Mouse (Mus musculus) ES-Bruce4 (cell line): ENCODE measurements at regions not wholly inside any gene's neighbourhood (a gene's known extent, or its start where the extent isn't known, plus 50 kb on each side); places are given as distances from the start of the nearest gene placed in this dataset.

Source experiments
- H3K27ac ChIP-seq: 2 replicates; pipeline ENCODE4 v1.5.1; 2012; ENCODE audit warnings: low read length, inconsistent platforms; ENCODE audit not compliant: insufficient read depth
- H3K27me3 ChIP-seq: 2 replicates; pipeline ENCODE4 v1.6.1; 2012; ENCODE audit warnings: mild to moderate bottlenecking, low read length, inconsistent platforms; ENCODE audit not compliant: control insufficient read depth, poor library complexity, insufficient read depth, severe bottlenecking
- H3K36me3 ChIP-seq: 2 replicates; pipeline ENCODE4 v1.6.1; 2012; ENCODE audit warnings: inconsistent platforms, mild to moderate bottlenecking, low read length, moderate library complexity; ENCODE audit not compliant: control insufficient read depth, poor library complexity, insufficient read depth, severe bottlenecking
- H3K4me1 ChIP-seq: one replicate; pipeline ENCODE4 v1.8.1; 2011; ENCODE audit warnings: low read length; ENCODE audit not compliant: control insufficient read depth, insufficient read depth
- H3K4me3 ChIP-seq: 2 replicates; pipeline ENCODE4 v1.5.1; 2011; ENCODE audit warnings: low read depth, mild to moderate bottlenecking, low read length
- H3K9ac ChIP-seq: 2 replicates; pipeline ENCODE4 v1.6.1; 2012; ENCODE audit warnings: low read depth, mild to moderate bottlenecking, inconsistent platforms; ENCODE audit not compliant: poor library complexity, severe bottlenecking
- H3K9me3 ChIP-seq: replicated peaks from 2 replicates; pipeline ENCODE4 v1.6.1; 2012; ENCODE audit warnings: mild to moderate bottlenecking, low read length, inconsistent platforms; ENCODE audit not compliant: control insufficient read depth, poor library complexity, insufficient read depth, severe bottlenecking
- CTCF ChIP-seq: IDR thresholded peaks from one replicate; pipeline ENCODE4 v1.8.1; 2011; ENCODE audit warnings: low read depth, low read length
- EP300 ChIP-seq: IDR thresholded peaks from 2 replicates; pipeline ENCODE4 v1.6.1; 2011; ENCODE audit warnings: low read depth, low read length; ENCODE audit not compliant: insufficient read depth
- POLR2A ChIP-seq: IDR thresholded peaks from one replicate; pipeline ENCODE4 v1.8.1; 2011; ENCODE audit warnings: low read length; ENCODE audit not compliant: insufficient read depth

GRCm38 (mm10) chr7:136137341-136137740, 421.2 kb upstream of the Mki67 start:
- Histone ChIP-seq H3K27me3 (no peaks in the 10 kb centered on the region; the same call in 1 of the 2 replicates), H3K4me1 (no peaks in the 10 kb centered on the region), H3K27ac (no peak overlapping the region), H3K9ac (no peak overlapping the region), H3K4me3 (no peak overlapping the region), H3K36me3 (no peaks in the 10 kb centered on the region), H3K9me3 (no peaks in the 10 kb centered on the region)
- TF ChIP-seq EP300 (no peak), CTCF (no peak), POLR2A (no peak)

- Histone ChIP-seq H3K4me3 (no peak overlapping the region), H3K27me3 (no peaks in the 10 kb centered on the region; the same call in 1 of the 2 replicates), H3K9ac (no peak overlapping the region), H3K27ac (no peak overlapping the region), H3K4me1 (no peaks in the 10 kb centered on the region), H3K9me3 (no peaks in the 10 kb centered on the region), H3K36me3 (no peaks in the 10 kb centered on the region)
- no peak for TF ChIP-seq POLR2A
- no peak for TF ChIP-seq CTCF
- no peak for TF ChIP-seq EP300
Observed at GRCm38 (mm10) chr7:136137831-136138602, 421.9 kb upstream of the Mki67 start.

- Histone ChIP-seq H3K4me1 (no peaks in the 10 kb centered on the region), H3K36me3 (no peaks in the 10 kb centered on the region), H3K27ac (no peak overlapping the region), H3K4me3 (no peak overlapping the region), H3K9ac (no peak overlapping the region), H3K27me3 (no peaks in the 10 kb centered on the region; the same call in 1 of the 2 replicates), H3K9me3 (no peaks in the 10 kb centered on the region)
- TF ChIP-seq CTCF (peak; percentile 17), POLR2A (no peak)
Observed at GRCm38 (mm10) chr7:136142832-136143231, 426.7 kb upstream of the Mki67 start.

GRCm38 (mm10) chr7:136150196-136150595, 434.0 kb upstream of the Mki67 start:
- H3K4me3 ChIP-seq = no peak overlapping the region
- no peak overlapping the region for H3K9ac ChIP-seq
- H3K36me3 ChIP-seq = no peaks in the 10 kb centered on the region
- no peaks in the 10 kb centered on the region for H3K9me3 ChIP-seq
- no peak overlapping the region for H3K27ac ChIP-seq
- TF ChIP-seq POLR2A (no peak), EP300 (no peak), CTCF (no peak)
- no peaks in the 10 kb centered on the region for H3K4me1 ChIP-seq
- H3K27me3 ChIP-seq = no peaks in the 10 kb centered on the region

GRCm38 (mm10) chr7:136151301-136151930, 435.3 kb upstream of the Mki67 start:
- Histone ChIP-seq H3K4me1 (no peaks in the 10 kb centered on the region), H3K27me3 (no peaks in the 10 kb centered on the region), H3K27ac (no peak overlapping the region), H3K36me3 (no peaks in the 10 kb centered on the region), H3K4me3 (no peak overlapping the region), H3K9me3 (no peaks in the 10 kb centered on the region), H3K9ac (no peak overlapping the region)
- TF ChIP-seq EP300 = no peak
- no peak for TF ChIP-seq POLR2A
- TF ChIP-seq CTCF = no peak

- no peaks in the 10 kb centered on the region for H3K36me3 ChIP-seq
- TF ChIP-seq CTCF (no peak), EP300 (no peak), POLR2A (no peak)
- no peaks in the 10 kb centered on the region for H3K9me3 ChIP-seq
- H3K27ac ChIP-seq = no peak overlapping the region
- no peak overlapping the region for H3K9ac ChIP-seq
- no peak overlapping the region for H3K4me3 ChIP-seq
- no peaks in the 10 kb centered on the region for H3K27me3 ChIP-seq
- no peaks in the 10 kb centered on the region for H3K4me1 ChIP-seq
Observed at GRCm38 (mm10) chr7:136152470-136152869, 436.3 kb upstream of the Mki67 start.
